Mouse (Mus musculus): ENCODE results near the gene Col25a1. TPM values are rescaled to one million over a fixed set of nuclear protein-coding genes. Genes with fewer than 3 reads are reported as not detected.

Col25a1 gene
- polyA plus RNA-seq, 1 experiment = 0.85 TPM

DNA sequence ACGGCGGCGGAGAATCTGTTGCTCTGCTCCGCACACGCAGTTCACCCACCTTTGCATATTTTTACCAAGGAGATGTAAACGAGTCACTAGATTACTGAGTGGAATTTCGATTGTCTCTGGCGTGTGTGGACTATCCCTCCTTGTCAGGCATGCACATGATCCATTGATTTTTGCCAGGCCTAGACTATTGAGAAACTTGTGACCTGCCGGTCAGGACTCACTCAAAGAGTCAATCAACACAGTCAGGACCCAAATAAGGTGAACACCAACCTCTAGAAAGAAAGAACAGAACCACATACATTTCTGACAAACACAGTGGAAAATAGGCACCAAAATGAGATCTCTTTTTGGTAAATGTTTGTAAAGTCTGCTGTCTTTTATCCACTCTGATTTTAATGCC lies 483.1 kb downstream of the Col25a1 start:
- Histone ChIP-seq H3K27me3 (ENCODE audit: control insufficient read depth, insufficient read depth, low read length, poor library complexity, severe bottlenecking) (no peaks in the 10 kb centered on the region), H3K36me3 (ENCODE audit: control insufficient read depth, insufficient read depth, low read length, poor library complexity, severe bottlenecking) (no peaks in the 10 kb centered on the region), H3K9me3 (replicated peaks; ENCODE audit: control insufficient read depth, insufficient read depth, low read length, poor library complexity, severe bottlenecking) (no peaks in the 10 kb centered on the region), H3K4me3 (ENCODE audit: low read depth, low read length) (no peak overlapping the region), H3K9ac (ENCODE audit: low read depth, poor library complexity, severe bottlenecking) (no peak overlapping the region), H3K27ac (ENCODE audit: insufficient read depth, low read length) (no peak overlapping the region), H3K4me1 (ENCODE audit: control insufficient read depth, insufficient read depth, low read length) (no peaks in the 10 kb centered on the region)
- TF ChIP-seq POLR2A (IDR thresholded peaks at IDR 0.05; ENCODE audit: insufficient read depth, low read length) (no peak), CTCF (IDR thresholded peaks at IDR 0.05; ENCODE audit: low read depth, low read length) (no peak), EP300 (IDR thresholded peaks at IDR 0.05; ENCODE audit: insufficient read depth, low read depth, low read length) (no peak)

DNA sequence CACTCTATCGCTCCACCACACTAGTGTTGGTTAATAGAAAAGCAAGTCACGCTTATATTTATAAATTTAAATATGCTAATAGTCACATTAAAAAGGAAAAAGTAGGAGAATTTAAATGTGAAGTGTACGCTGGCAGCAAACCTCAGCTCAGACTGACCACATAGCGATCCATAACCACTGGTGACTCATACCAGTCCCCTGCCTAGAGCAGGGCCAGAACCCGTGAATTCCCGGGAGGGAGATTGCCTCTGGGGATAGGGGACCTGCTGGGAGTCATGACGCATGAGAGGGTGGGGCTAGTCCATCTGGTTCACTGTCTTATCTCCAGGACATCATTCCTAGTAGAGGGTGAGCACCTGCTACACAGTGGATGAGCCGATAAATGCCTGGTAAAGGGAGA lies 484.3 kb downstream of the Col25a1 start:
- H3K36me3 ChIP-seq (ENCODE audit: control insufficient read depth, insufficient read depth, low read length, poor library complexity, severe bottlenecking) = no peaks in the 10 kb centered on the region
- TF ChIP-seq CTCF (IDR thresholded peaks at IDR 0.05; ENCODE audit: low read depth, low read length) (no peak), EP300 (IDR thresholded peaks at IDR 0.05; ENCODE audit: insufficient read depth, low read depth, low read length) (no peak), POLR2A (IDR thresholded peaks at IDR 0.05; ENCODE audit: insufficient read depth, low read length) (no peak)
- H3K9me3 ChIP-seq (replicated peaks; ENCODE audit: control insufficient read depth, insufficient read depth, low read length, poor library complexity, severe bottlenecking) = no peaks in the 10 kb centered on the region
- no peaks in the 10 kb centered on the region for H3K27me3 ChIP-seq (ENCODE audit: control insufficient read depth, insufficient read depth, low read length, poor library complexity, severe bottlenecking)
- H3K9ac ChIP-seq (ENCODE audit: low read depth, poor library complexity, severe bottlenecking) = no peak overlapping the region
- H3K27ac ChIP-seq (ENCODE audit: insufficient read depth, low read length) = no peak overlapping the region
- no peaks in the 10 kb centered on the region for H3K4me1 ChIP-seq (ENCODE audit: control insufficient read depth, insufficient read depth, low read length)
- H3K4me3 ChIP-seq (ENCODE audit: low read depth, low read length) = no peak overlapping the region

DNA sequence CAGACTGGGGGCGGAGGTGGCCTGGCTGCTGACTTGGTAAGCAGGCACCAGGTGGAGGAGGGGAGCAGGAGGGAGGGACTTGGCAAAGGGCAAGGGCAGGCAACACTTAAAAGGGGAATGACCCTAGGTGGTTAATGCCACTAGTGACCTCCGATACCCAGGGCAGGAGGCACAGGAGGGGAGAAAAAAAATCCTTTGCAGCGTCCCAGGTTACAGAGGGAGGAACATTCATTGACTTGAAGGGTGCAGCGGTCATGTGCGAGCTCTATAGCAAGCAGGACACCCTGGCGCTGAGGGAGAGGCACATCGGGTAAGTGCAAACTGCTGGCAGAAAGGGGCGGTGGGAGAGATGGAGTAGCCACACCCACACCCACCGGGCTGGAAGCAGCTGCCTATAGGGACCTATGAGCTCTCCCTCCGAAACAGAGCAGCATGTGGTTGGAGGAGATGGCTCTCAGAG lies 486.2 kb downstream of the Col25a1 start, which contains the start of gene Etnppl:
Gene Etnppl (plus strand): TSS at position 10 of the 460 bp plus-strand sequence.
- no peak within 1 kb of the TSS for H3K4me3 ChIP-seq (ENCODE audit: low read depth, low read length)

DNA sequence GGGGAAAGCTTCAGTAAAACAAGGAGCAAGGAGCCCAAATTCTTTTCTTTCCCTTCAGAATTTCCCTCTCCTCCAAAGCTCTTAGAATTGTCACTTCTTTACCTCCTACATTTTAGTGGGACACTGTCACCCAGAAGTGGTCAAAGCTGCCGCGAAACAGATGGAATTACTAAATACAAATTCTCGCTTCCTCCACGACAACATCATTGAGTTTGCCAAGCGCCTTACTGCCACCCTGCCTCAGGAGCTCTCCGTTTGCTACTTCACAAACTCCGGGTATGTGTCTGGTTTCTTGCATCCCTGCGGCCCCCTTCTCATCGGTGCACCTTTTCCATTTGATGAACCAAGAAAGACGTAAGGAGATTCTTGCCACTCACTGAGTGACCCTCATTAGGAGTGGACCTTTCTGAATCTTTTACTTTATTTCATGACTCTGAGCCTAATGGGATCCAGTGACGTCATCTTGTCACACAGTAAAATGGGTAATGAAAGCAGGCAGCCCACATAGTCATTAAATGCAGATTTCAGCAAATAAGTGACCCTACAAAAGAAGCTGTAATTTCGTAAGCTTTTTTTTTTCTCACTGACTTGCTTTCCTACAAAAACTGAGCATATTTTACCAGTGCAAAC lies 489.3 kb downstream of the Col25a1 start:
- TF ChIP-seq POLR2A (IDR thresholded peaks at IDR 0.05; ENCODE audit: insufficient read depth, low read length) (no peak), EP300 (IDR thresholded peaks at IDR 0.05; ENCODE audit: insufficient read depth, low read depth, low read length) (no peak), CTCF (IDR thresholded peaks at IDR 0.05; ENCODE audit: low read depth, low read length) (no peak)
- no peaks in the 10 kb centered on the region for H3K4me1 ChIP-seq (ENCODE audit: control insufficient read depth, insufficient read depth, low read length)
- no peak overlapping the region for H3K9ac ChIP-seq (ENCODE audit: low read depth, poor library complexity, severe bottlenecking)
- H3K27me3 ChIP-seq (ENCODE audit: control insufficient read depth, insufficient read depth, low read length, poor library complexity, severe bottlenecking) = no peaks in the 10 kb centered on the region; the same call in 1 of the 2 replicates
- H3K27ac ChIP-seq (ENCODE audit: insufficient read depth, low read length) = no peak overlapping the region
- no peak overlapping the region for H3K4me3 ChIP-seq (ENCODE audit: low read depth, low read length)
- no peaks in the 10 kb centered on the region for H3K36me3 ChIP-seq (ENCODE audit: control insufficient read depth, insufficient read depth, low read length, poor library complexity, severe bottlenecking)
- no peaks in the 10 kb centered on the region for H3K9me3 ChIP-seq (replicated peaks; ENCODE audit: control insufficient read depth, insufficient read depth, low read length, poor library complexity, severe bottlenecking)

More for the DNA sequence above, 486.2 kb downstream of the Col25a1 start, which contains the start of gene Etnppl:
- Histone ChIP-seq H3K36me3 (ENCODE audit: control insufficient read depth, insufficient read depth, low read length, poor library complexity, severe bottlenecking) (no peaks in the 10 kb centered on the region), H3K27me3 (ENCODE audit: control insufficient read depth, insufficient read depth, low read length, poor library complexity, severe bottlenecking) (no peaks in the 10 kb centered on the region; the same call in 1 of the 2 replicates), H3K4me1 (ENCODE audit: control insufficient read depth, insufficient read depth, low read length) (no peaks in the 10 kb centered on the region), H3K27ac (ENCODE audit: insufficient read depth, low read length) (no peak within 1 kb of the TSS), H3K9me3 (replicated peaks; ENCODE audit: control insufficient read depth, insufficient read depth, low read length, poor library complexity, severe bottlenecking) (no peaks in the 10 kb centered on the region), H3K9ac (ENCODE audit: low read depth, poor library complexity, severe bottlenecking) (no peak within 1 kb of the TSS)
- no peak for TF ChIP-seq CTCF (IDR thresholded peaks at IDR 0.05; ENCODE audit: low read depth, low read length)
- TF ChIP-seq POLR2A (IDR thresholded peaks at IDR 0.05; ENCODE audit: insufficient read depth, low read length) = no peak
- no peak for TF ChIP-seq EP300 (IDR thresholded peaks at IDR 0.05; ENCODE audit: insufficient read depth, low read depth, low read length)

DNA sequence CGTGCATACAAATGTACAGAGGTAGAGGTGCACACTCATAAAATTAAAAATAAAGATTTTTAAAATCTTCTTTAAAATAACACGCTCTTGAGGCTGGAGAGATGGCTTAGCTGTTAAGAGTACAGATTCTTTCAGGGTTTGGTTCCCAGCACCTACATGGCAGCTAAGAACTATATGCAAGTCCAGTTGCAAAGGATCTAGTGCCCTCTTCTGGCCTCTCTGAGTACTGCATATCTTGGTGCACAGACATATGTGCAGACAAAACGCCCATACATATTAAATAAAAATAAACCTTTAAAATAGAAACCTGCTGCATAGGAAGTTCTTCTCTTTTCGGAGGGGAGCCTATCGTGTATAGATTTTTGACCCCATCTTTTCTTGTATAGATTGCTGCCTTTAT lies 497.1 kb downstream of the Col25a1 start:
- H3K27me3 ChIP-seq (ENCODE audit: control insufficient read depth, insufficient read depth, low read length, poor library complexity, severe bottlenecking) = no peaks in the 10 kb centered on the region
- no peak overlapping the region for H3K9ac ChIP-seq (ENCODE audit: low read depth, poor library complexity, severe bottlenecking)
- no peaks in the 10 kb centered on the region for H3K4me1 ChIP-seq (ENCODE audit: control insufficient read depth, insufficient read depth, low read length)
- TF ChIP-seq EP300 (IDR thresholded peaks at IDR 0.05; ENCODE audit: insufficient read depth, low read depth, low read length) (no peak), CTCF (IDR thresholded peaks at IDR 0.05; ENCODE audit: low read depth, low read length) (no peak), POLR2A (IDR thresholded peaks at IDR 0.05; ENCODE audit: insufficient read depth, low read length) (no peak)
- H3K4me3 ChIP-seq (ENCODE audit: low read depth, low read length) = no peak overlapping the region
- no peaks in the 10 kb centered on the region; the same call in 1 of the 2 replicates for H3K9me3 ChIP-seq (replicated peaks; ENCODE audit: control insufficient read depth, insufficient read depth, low read length, poor library complexity, severe bottlenecking)
- no peaks in the 10 kb centered on the region for H3K36me3 ChIP-seq (ENCODE audit: control insufficient read depth, insufficient read depth, low read length, poor library complexity, severe bottlenecking)
- no peak overlapping the region for H3K27ac ChIP-seq (ENCODE audit: insufficient read depth, low read length)

DNA sequence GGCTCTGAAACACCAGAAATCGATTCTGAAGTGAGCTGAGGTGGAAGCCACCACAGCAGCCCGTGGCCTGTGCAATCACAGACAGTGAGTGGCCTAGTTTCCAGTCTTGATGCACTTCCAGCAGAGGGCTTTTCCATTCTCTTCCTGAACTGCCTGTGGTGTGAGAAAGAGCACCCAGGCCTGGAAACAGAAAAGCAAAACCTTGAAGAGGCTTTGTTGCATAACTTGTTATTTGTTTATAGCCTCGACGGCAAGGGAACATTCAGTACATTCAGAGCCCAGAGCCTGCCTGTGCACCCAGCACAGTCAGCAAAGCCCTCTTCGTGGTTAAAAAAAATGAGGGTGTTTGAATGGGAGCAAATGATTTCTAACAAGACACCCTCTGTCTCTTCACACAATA lies 502.6 kb downstream of the Col25a1 start:
- H3K27ac ChIP-seq (ENCODE audit: insufficient read depth, low read length) = no peak overlapping the region
- no peak for TF ChIP-seq EP300 (IDR thresholded peaks at IDR 0.05; ENCODE audit: insufficient read depth, low read depth, low read length)
- TF ChIP-seq POLR2A (IDR thresholded peaks at IDR 0.05; ENCODE audit: insufficient read depth, low read length) = no peak
- no peak for TF ChIP-seq CTCF (IDR thresholded peaks at IDR 0.05; ENCODE audit: low read depth, low read length)
- no peaks in the 10 kb centered on the region for H3K4me1 ChIP-seq (ENCODE audit: control insufficient read depth, insufficient read depth, low read length)
- no peaks in the 10 kb centered on the region for H3K27me3 ChIP-seq (ENCODE audit: control insufficient read depth, insufficient read depth, low read length, poor library complexity, severe bottlenecking)
- H3K9me3 ChIP-seq (replicated peaks; ENCODE audit: control insufficient read depth, insufficient read depth, low read length, poor library complexity, severe bottlenecking) = no peaks in the 10 kb centered on the region
- H3K36me3 ChIP-seq (ENCODE audit: control insufficient read depth, insufficient read depth, low read length, poor library complexity, severe bottlenecking) = no peaks in the 10 kb centered on the region
- H3K9ac ChIP-seq (ENCODE audit: low read depth, poor library complexity, severe bottlenecking) = no peak overlapping the region
- H3K4me3 ChIP-seq (ENCODE audit: low read depth, low read length) = no peak overlapping the region

Data from ES-Bruce4 (cell line).